ENCODE assay signal across 8 mouse cellular contexts in the genomic region with DNA sequence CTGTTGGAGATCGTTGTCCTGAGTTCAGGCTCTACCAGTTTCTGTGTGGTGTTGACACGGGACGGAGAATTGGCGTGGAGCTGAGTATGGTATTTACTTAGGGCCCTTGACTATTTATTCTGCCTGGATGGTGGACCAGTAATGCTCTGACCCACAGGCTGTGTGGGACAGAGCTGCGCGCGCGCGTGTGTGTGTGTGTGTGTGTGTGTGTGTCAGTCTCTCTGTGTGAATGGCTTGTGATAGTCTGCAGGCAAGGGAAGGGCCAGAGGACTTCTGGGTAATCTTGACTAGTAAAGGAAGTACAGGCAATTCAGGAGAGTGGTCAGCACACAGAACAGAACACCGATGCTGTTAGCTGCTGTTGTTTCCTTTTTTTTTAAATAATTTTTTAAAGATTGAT. TPM values are rescaled to one million over a fixed set of nuclear protein-coding genes. Genes with fewer than 3 reads are reported as not detected.
DNase-seq lines count a peak whose midpoint lies in the region; ATAC-seq and TF ChIP-seq lines count a peak whose summit lies in the region.

No protein-coding gene starts in this region.

- TF ChIP-seq EP300 in liver, postnatal 0 days (IDR thresholded peaks at IDR 0.05; ENCODE audit: low read depth) = no peak

- H3K27ac ChIP-seq in heart, embryonic 11.5 days (ENCODE audit: low read depth, low read length) = peak overlapping the region; percentile 50; the same call in 1 of the 2 replicates
- 0 out of 2 replicates have a peak overlapping the region, but pooled peaks have one; percentile 1 for H3K27ac ChIP-seq in lung, embryonic 15.5 days
- H3K27ac ChIP-seq in bone marrow, adult 2 months (ENCODE audit: control insufficient read depth, insufficient read depth, low read depth, low read length, poor library complexity) = peak overlapping the region; percentile 84
- H3K27ac ChIP-seq in liver, postnatal 0 days (ENCODE audit: low read depth) = peak overlapping the region; percentile 56

- TF ChIP-seq CTCF in bone marrow, adult 2 months (IDR thresholded peaks at IDR 0.05; ENCODE audit: control insufficient read depth, insufficient read depth, low read length) = no peak
- no peak for TF ChIP-seq CTCF in liver, postnatal 0 days (IDR thresholded peaks at IDR 0.05; ENCODE audit: low read depth)

- H3K9ac ChIP-seq in heart, embryonic 11.5 days (ENCODE audit: low read depth, low read length) = no peak overlapping the region
- H3K9ac ChIP-seq in lung, embryonic 15.5 days = no peak overlapping the region
- H3K9ac ChIP-seq in liver, postnatal 0 days (replicated peaks) = no peak overlapping the region

- no peak for TF ChIP-seq POLR2A in bone marrow, adult 2 months (IDR thresholded peaks at IDR 0.05; ENCODE audit: borderline replicate concordance, control insufficient read depth, low read depth, low read length)

- H3K4me2 ChIP-seq in heart, embryonic 11.5 days = no peak overlapping the region; the same call in 1 of the 2 replicates
- H3K4me2 ChIP-seq in lung, embryonic 15.5 days = no peak overlapping the region
- peak overlapping the region; percentile 41 for H3K4me2 ChIP-seq in liver, postnatal 0 days (ENCODE audit: low read depth, low read length)

- H3K4me3 ChIP-seq in heart, embryonic 11.5 days (ENCODE audit: low read depth, low read length) = no peak overlapping the region
- H3K4me3 ChIP-seq in lung, embryonic 15.5 days = no peak overlapping the region
- peak overlapping the region; percentile 1 for H3K4me3 ChIP-seq in bone marrow, adult 2 months (replicated peaks; ENCODE audit: control insufficient read depth, low read depth, low read length)
- H3K4me3 ChIP-seq in liver, postnatal 0 days (ENCODE audit: low read depth, low read length) = no peak overlapping the region

- no peak for ATAC-seq in heart, embryonic 11.5 days (replicated peaks; ENCODE audit: insufficient number of reproducible peaks, low FRiP score, low TSS enrichment)
- no peak for ATAC-seq in lung, embryonic 15.5 days (ENCODE audit: borderline replicate concordance, extremely low read depth, low FRiP score, low TSS enrichment)
- ATAC-seq in liver, postnatal 0 days = peak; percentile 9; the same call in 1 of the 2 replicates

- intact Hi-C loops in heart, postnatal 25 days (cut with DNase I) = no loop called here
- intact Hi-C loops in left cerebral cortex, postnatal 4 days (cut with DNase I) = no loop called here

- DNase-seq in heart, postnatal 25 days (ENCODE audit: low spot score) = no peak
- no peak for DNase-seq in lung, postnatal 25 days (ENCODE audit: low spot score)
- DNase-seq in liver, postnatal 0 days = no peak
- DNase-seq in left cerebral cortex, postnatal 4 days = no peak
- DNase-seq in cerebellum, adult 11-12 months = no peak

- no peaks in the 10 kb centered on the region for H3K27me3 ChIP-seq in heart, embryonic 11.5 days (ENCODE audit: control insufficient read depth, insufficient read depth, low read length)
- no peaks in the 10 kb centered on the region for H3K27me3 ChIP-seq in lung, embryonic 15.5 days
- H3K27me3 ChIP-seq in liver, postnatal 0 days (ENCODE audit: insufficient read depth, low read length) = no peaks in the 10 kb centered on the region

- 82% methylated on average over 10 of the region's 10 CpGs for WGBS in heart, embryonic 11.5 days (ENCODE audit: insufficient replicate concordance)
- WGBS in lung, embryonic 15.5 days = 69% methylated on average over 10 of the region's 10 CpGs
- WGBS in bone marrow, adult 2 months = 71% methylated on average over 10 of the region's 10 CpGs
- 61% methylated on average over 10 of the region's 10 CpGs for WGBS in liver, postnatal 0 days (ENCODE audit: insufficient replicate concordance)

- H3K9me3 ChIP-seq in heart, embryonic 11.5 days (replicated peaks; ENCODE audit: control insufficient read depth, low read length) = no peaks in the 10 kb centered on the region
- no peaks in the 10 kb centered on the region for H3K9me3 ChIP-seq in lung, embryonic 15.5 days
- H3K9me3 ChIP-seq in liver, postnatal 0 days (ENCODE audit: low read length) = no peaks in the 10 kb centered on the region

- H3K36me3 ChIP-seq in heart, embryonic 11.5 days (ENCODE audit: control insufficient read depth, insufficient read depth, low read length) = no peaks in the 10 kb centered on the region; the same call in 1 of the 2 replicates
- peaks cover 10% of the 10 kb centered on the region; the same call in 1 of the 2 replicates for H3K36me3 ChIP-seq in lung, embryonic 15.5 days
- H3K36me3 ChIP-seq in liver, postnatal 0 days (replicated peaks; ENCODE audit: insufficient read depth, low read length) = peaks cover 17% of the 10 kb centered on the region

- peaks cover 15% of the 10 kb centered on the region for H3K4me1 ChIP-seq in heart, embryonic 11.5 days (ENCODE audit: control insufficient read depth, insufficient read depth, low read length)
- peaks cover 33% of the 10 kb centered on the region for H3K4me1 ChIP-seq in lung, embryonic 15.5 days
- H3K4me1 ChIP-seq in bone marrow, adult 2 months (ENCODE audit: control insufficient read depth, insufficient read depth, low read length) = peaks cover 19% of the 10 kb centered on the region
- peaks cover 56% of the 10 kb centered on the region for H3K4me1 ChIP-seq in liver, postnatal 0 days (ENCODE audit: insufficient read depth)

RNA-seq across cellular contexts. Expression of a gene that starts 24.8 kb away (rescaled TPM):
- polyA plus RNA-seq in heart, embryonic 11.5 days (2014; fragmentation: Nextera tagmentation; extraction: Ambion mirVana) = 8.6 and 9.2 TPM in 2 replicates
- 10 to 100 TPM; 21.3 to 24.0 TPM for total RNA-seq in heart, postnatal 25 days (2021)
- polyA plus RNA-seq in lung, embryonic 15.5 days (2015; fragmentation: Nextera tagmentation; extraction: Ambion mirVana) = 18.8 and 21.7 TPM in 2 replicates
- 11.5 and 16.2 TPM in 2 replicates for polyA plus RNA-seq in bone marrow, adult 2 months (2011; ENCODE audit: insufficient read depth, insufficient read length, low replicate concordance, missing spikeins)
- 22.3 and 22.6 TPM in 2 replicates for polyA plus RNA-seq in liver, postnatal 0 days (2015; fragmentation: Nextera tagmentation; extraction: Ambion mirVana)
- 100 to 1,000 TPM; 351 to 377 TPM for total RNA-seq in left cerebral cortex, postnatal 4 days (2021)

Comparison
In these comparisons a context has a peak if more than half of its experiments do, and no peak if none do; other contexts are left out.
1. H3K27ac ChIP-seq: peak in every context shown above with its lines; median percentile 84 in bone marrow, adult 2 months; 56 in liver, postnatal 0 days; 50 in heart, embryonic 11.5 days; 1 in lung, embryonic 15.5 days.